Mouse (Mus musculus) ES-Bruce4 (cell line): ENCODE measurements around the gene Ogdh. TPM values are rescaled to one million over a fixed set of nuclear protein-coding genes. Genes with fewer than 3 reads are reported as not detected.

ENCODE experiments used
- H3K27ac ChIP-seq: 2 replicates; pipeline ENCODE4 v1.5.1; 2012; ENCODE audit warnings: low read length, inconsistent platforms; ENCODE audit not compliant: insufficient read depth
- H3K27me3 ChIP-seq: 2 replicates; pipeline ENCODE4 v1.6.1; 2012; ENCODE audit warnings: mild to moderate bottlenecking, low read length, inconsistent platforms; ENCODE audit not compliant: control insufficient read depth, poor library complexity, insufficient read depth, severe bottlenecking
- H3K36me3 ChIP-seq: 2 replicates; pipeline ENCODE4 v1.6.1; 2012; ENCODE audit warnings: inconsistent platforms, mild to moderate bottlenecking, low read length, moderate library complexity; ENCODE audit not compliant: control insufficient read depth, poor library complexity, insufficient read depth, severe bottlenecking
- H3K4me1 ChIP-seq: one replicate; pipeline ENCODE4 v1.8.1; 2011; ENCODE audit warnings: low read length; ENCODE audit not compliant: control insufficient read depth, insufficient read depth
- H3K4me3 ChIP-seq: 2 replicates; pipeline ENCODE4 v1.5.1; 2011; ENCODE audit warnings: low read depth, mild to moderate bottlenecking, low read length
- H3K9ac ChIP-seq: 2 replicates; pipeline ENCODE4 v1.6.1; 2012; ENCODE audit warnings: low read depth, mild to moderate bottlenecking, inconsistent platforms; ENCODE audit not compliant: poor library complexity, severe bottlenecking
- H3K9me3 ChIP-seq: replicated peaks from 2 replicates; pipeline ENCODE4 v1.6.1; 2012; ENCODE audit warnings: mild to moderate bottlenecking, low read length, inconsistent platforms; ENCODE audit not compliant: control insufficient read depth, poor library complexity, insufficient read depth, severe bottlenecking
- CTCF ChIP-seq: IDR thresholded peaks from one replicate; pipeline ENCODE4 v1.8.1; 2011; ENCODE audit warnings: low read depth, low read length
- EP300 ChIP-seq: IDR thresholded peaks from 2 replicates; pipeline ENCODE4 v1.6.1; 2011; ENCODE audit warnings: low read depth, low read length; ENCODE audit not compliant: insufficient read depth
- POLR2A ChIP-seq: IDR thresholded peaks from one replicate; pipeline ENCODE4 v1.8.1; 2011; ENCODE audit warnings: low read length; ENCODE audit not compliant: insufficient read depth
- polyA plus RNA-seq: library from polyadenylated mRNA; stranded (reverse); fragments of >200 nt; gene quantifications from 2 replicates; pipeline ENCODE4 v1.2.4, GENCODE M21; 2011; ENCODE audit warnings: low read depth; ENCODE audit not compliant: missing spikeins, insufficient read depth, insufficient read length

The Ogdh gene
- polyA plus RNA-seq, 1 experiment = 77.6 TPM

DNA sequence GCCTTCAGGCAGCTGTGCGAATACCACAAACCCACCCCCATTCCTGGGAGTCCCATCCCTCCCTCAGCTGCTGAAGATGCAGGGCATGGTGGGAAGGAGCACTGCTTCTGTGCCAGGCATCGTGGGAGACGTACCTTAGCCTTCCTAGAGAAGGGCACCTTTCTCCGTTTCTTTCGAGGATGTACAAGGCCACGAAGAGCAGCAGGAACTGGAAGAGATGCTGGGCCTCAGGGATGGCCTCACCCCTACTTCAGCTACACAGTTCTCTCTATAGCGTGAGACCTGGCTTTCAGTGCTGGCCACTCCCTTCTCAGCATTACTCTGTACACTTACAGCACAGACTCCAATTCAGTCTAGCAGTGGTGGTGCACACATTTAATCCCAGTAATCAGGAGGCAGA lies 32.0 kb upstream of the Ogdh start:
- H3K9ac ChIP-seq = no peak overlapping the region
- H3K36me3 ChIP-seq = peaks cover 46% of the 10 kb centered on the region
- no peaks in the 10 kb centered on the region for H3K27me3 ChIP-seq
- no peak overlapping the region for H3K4me3 ChIP-seq
- H3K27ac ChIP-seq = no peak overlapping the region
- H3K4me1 ChIP-seq = no peaks in the 10 kb centered on the region
- no peaks in the 10 kb centered on the region for H3K9me3 ChIP-seq
- TF ChIP-seq POLR2A (no peak), EP300 (no peak), CTCF (no peak)

DNA sequence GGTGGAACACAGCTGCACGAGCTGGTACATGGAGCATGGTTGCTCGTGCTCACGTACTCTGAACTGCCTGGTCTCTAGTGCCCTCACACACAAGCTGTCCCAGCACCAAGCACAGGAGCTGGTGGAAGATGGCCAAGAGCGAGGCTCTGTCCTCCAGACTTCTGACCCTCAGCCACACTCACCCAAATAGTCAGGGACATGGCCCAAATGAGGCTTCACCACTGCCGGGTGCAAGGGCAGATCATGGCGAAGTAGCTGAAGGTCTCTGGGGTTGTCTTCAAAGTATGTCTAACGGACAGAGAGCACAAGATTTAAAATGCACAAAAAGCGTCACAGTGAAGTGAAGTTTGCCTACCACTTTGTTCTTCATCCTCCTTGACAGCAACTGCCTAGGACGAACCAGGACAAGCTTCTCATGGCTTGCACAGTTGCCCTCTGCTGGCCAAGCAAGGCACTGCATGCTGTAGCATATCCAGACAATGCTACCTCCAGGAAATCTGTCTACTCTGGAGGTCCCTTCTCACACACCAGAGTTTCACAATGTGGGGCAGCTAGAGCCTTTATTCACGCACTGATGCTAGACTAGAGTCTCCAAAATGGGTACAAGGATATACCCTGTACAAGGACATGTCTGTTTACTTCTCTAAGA lies 29.9 kb upstream of the Ogdh start:
- H3K27ac ChIP-seq = no peak overlapping the region
- no peaks in the 10 kb centered on the region for H3K4me1 ChIP-seq
- H3K27me3 ChIP-seq = no peaks in the 10 kb centered on the region
- TF ChIP-seq CTCF (peak; percentile 98), EP300 (no peak)
- peaks cover 67% of the 10 kb centered on the region for H3K36me3 ChIP-seq
- H3K9me3 ChIP-seq = no peaks in the 10 kb centered on the region
- H3K9ac ChIP-seq = no peak overlapping the region
- no peak overlapping the region for H3K4me3 ChIP-seq

DNA sequence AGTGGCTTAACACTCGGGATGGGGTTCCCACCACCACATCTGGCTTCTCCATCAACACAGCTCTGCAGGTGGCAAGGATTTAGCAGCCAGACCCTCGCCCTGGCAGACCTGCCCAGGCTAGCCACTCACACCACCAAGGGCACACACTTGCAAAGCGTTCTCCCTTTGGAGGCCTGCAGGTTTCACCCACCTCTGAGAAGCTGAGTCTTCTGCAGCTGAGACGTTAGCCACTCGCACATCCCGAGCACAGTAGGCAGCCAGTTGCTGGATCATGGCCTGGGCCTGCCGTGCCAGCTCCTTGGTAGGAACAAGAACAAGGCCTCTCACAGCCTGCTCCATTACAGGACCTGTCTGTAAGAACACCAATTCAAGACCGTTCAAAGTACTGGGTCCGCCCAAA lies 24.8 kb upstream of the Ogdh start:
- no peaks in the 10 kb centered on the region for H3K9me3 ChIP-seq
- no peak overlapping the region for H3K27ac ChIP-seq
- H3K4me3 ChIP-seq = peak overlapping the region; percentile 83
- peaks cover 40% of the 10 kb centered on the region for H3K36me3 ChIP-seq
- H3K4me1 ChIP-seq = no peaks in the 10 kb centered on the region
- H3K9ac ChIP-seq = peak overlapping the region; percentile 70
- no peak for TF ChIP-seq CTCF
- no peak for TF ChIP-seq POLR2A
- TF ChIP-seq EP300 = no peak
- H3K27me3 ChIP-seq = no peaks in the 10 kb centered on the region

DNA sequence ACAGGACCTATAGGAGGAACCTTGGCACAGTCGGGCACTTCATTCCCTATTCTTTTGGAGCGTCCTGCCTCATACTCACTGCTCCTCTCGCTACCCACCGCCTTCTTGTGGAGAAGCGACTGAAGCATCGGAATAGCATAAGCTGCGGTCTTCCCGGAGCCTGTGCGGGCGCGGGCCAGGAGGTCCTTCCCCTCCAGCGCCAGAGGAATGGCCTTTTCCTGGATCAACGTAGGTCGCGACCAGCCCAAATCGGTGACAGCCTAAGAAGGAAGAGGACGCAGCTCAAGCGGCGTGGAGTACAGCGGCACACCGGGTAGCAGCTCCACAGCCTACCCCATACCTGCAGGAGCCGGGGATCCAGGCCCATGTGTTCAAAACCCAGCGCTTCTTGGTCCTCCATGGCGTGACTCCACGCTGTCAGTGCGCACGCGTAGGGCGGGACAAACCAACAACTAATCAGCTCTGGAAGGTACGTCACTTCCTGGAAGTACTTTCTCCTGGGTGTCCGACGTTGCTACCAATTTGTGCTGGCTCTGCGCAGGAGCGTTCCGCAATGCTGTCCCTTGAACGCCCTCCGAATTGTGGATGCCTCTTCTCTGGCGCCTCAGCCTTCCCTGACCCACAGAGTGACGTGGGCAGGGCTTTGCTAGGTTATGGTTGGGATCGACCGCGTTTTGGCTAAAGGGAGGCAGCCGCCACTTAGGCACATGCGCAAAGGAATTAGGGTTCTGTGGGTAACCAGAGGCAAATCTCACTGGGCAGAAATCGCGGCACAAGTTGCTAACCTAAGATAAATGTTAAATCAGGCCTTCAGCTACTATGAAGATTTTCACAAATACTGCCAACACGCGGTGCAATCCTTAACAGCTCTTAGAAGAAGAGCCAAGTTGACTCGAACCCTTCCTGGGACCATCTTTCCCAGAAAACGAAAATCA lies 23.8 kb upstream of the Ogdh start, which contains the start of gene Ddx56:
Gene Ddx56 (minus strand): TSS at position 453 of the 935 bp plus-strand sequence.
- H3K36me3 ChIP-seq = peaks cover 36% of the 10 kb centered on the region
- no peaks in the 10 kb centered on the region for H3K4me1 ChIP-seq
- H3K9me3 ChIP-seq = no peaks in the 10 kb centered on the region

DNA sequence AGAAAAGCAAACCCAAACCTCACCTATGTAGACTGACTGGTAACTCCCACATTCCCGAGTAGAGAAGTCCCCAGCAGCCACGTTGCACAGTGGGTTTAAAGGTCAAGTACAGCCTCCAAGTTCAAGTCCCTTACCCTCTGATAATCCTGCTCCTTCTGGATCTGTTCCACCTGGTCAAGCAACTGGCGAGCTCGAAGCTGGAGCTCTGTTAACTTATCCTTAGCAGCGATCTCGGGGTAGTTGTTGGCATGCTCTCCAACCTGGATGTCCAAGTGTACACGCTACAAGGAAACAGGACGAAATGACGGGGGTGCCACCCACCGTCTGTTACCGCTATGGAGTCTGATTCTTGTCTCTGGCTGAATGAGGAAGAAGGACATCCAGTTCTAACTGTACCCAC lies 17.8 kb upstream of the Ogdh start:
- TF ChIP-seq POLR2A = no peak
- TF ChIP-seq CTCF = no peak
- no peak for TF ChIP-seq EP300
- Histone ChIP-seq H3K4me3 (peak overlapping the region; percentile 74), H3K36me3 (peaks cover 7% of the 10 kb centered on the region; the same call in 1 of the 2 replicates), H3K9me3 (no peaks in the 10 kb centered on the region), H3K4me1 (no peaks in the 10 kb centered on the region), H3K27ac (no peak overlapping the region), H3K27me3 (no peaks in the 10 kb centered on the region), H3K9ac (peak overlapping the region; percentile 55)

More for the DNA sequence above, 23.8 kb upstream of the Ogdh start, which contains the start of gene Ddx56:
- no peaks in the 10 kb centered on the region for H3K27me3 ChIP-seq
- peak within 1 kb of the TSS; percentile 83 for H3K4me3 ChIP-seq
- peak within 1 kb of the TSS; percentile 70 for H3K9ac ChIP-seq
- H3K27ac ChIP-seq = peak within 1 kb of the TSS; percentile 62
- TF ChIP-seq CTCF = no peak
- peak; percentile 66; the same call in 1 of the 2 replicates for TF ChIP-seq EP300
- peak; percentile 95 for TF ChIP-seq POLR2A
